Mouse (Mus musculus) lung, postnatal 4 days (tissue): ENCODE data around the gene Bphl.

Experiments used
- DNase-seq, 2 experiments: peaks; one replicate each; pipeline ENCODE4 v3.0.0; 2021

The Bphl gene

GRCm38 (mm10) chr13:34037172-34038055 is at the start of gene Bphl:
Gene Bphl (plus strand): TSS chr13:34037597.
- DNase-seq: peak; percentile 93 to 95

- no peak for DNase-seq
Observed at GRCm38 (mm10) chr13:33989625-33990024, 47.8 kb upstream of the Bphl start.

GRCm38 (mm10) chr13:33995197-33995596 is 42.2 kb upstream of the Bphl start:
- DNase-seq: peak; percentile 53 to 73

DNA sequence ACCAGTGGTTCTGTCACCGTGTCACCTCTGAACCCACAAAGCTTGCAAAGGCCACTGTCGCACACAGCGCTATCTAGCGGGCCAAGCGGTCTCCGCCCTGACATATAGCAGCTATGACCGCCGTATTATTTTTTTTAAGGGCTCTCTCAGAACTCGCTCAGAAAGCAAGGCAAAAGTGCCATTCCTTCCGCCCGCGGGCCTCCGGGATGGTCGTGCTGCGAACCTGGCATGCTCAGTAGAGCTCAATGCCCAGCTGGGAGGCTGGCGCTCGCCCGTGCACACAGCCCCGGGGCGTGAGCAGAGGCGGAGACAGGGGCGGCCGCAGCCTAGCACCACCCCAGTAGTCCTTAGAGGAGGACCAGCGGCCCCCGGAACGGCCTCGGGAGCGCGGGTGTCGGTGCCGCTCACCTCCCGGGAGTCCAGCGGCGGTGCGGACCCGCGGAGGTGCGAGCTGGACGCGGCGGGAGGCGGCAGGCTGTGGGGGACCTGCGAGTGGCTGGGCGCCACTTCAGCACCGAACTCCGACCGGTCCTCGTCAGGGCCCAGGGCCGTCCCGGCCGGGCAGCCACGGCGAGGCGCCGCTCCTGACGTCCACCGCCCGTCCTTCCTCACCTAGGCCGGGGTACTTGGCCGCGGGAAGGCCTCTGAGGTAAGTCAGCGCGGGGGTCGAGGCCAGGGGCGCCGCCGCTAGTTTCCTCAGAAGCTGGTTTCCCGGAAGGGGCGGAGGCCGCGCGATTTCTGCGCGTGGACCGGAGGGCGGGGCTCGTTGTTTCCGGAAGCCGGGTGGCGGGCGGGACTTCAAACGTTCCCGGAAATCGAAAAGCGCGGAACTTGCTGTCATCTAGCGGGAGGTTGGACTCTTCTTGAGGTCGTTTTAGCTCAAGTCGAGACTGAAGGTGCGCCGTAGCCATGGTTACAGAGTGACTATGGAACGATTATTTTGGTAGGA is 35.1 kb upstream of the Bphl start, which contains the start of the genes Ripk1 and Serpinb6a:
Ripk1 (plus strand) TSS at position 306 of the 949 bp plus-strand sequence.
Serpinb6a (minus strand) TSS at position 737 of the 949 bp plus-strand sequence.
- peak; percentile 94 for DNase-seq

DNA sequence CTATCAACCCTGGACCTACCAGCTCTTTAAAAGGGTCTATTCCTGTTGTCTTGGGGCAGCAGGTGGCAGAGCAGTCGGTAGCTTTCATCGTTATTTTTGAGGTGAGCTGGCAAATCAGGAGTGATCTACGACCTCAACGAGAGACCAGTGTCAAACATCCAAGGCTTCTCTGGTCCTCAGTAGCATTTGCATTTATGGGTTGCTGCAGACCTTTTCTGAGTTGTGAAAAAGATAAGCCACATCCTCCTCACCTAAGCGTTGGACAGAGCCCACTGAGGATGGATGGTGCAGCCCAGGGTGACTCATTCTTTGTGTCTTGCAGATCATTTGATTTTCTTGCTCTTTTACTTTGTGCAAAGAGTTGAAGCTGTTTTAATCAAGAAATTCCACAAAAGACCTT is 34.3 kb upstream of the Bphl start:
- no peak for DNase-seq

GRCm38 (mm10) chr13:34007234-34007633 is 30.2 kb upstream of the Bphl start:
- no peak for DNase-seq

GRCm38 (mm10) chr13:34016927-34017569 is 20.3 kb upstream of the Bphl start:
- no peak for DNase-seq

DNA sequence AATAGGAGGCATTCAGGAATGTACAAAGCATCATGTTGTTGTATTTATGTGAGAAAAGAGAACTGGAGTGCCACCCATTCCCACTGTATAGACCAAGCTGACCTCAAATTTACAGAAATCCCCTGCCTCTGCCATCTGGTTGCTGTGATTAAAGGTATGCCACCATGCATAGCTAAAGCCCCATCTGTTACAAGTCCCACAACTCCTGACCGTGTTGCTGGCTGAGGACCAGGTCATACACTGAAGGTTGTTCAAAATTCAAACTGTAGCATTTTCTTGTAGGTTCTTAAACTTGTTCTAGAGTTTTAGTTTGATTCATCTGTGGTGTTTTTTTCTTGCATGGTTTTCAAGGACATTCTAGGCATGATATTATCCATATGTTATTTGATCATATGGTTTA is 18.9 kb upstream of the Bphl start:
- no peak for DNase-seq

GRCm38 (mm10) chr13:34021998-34022397 is 15.4 kb upstream of the Bphl start:
- no peak for DNase-seq

DNA sequence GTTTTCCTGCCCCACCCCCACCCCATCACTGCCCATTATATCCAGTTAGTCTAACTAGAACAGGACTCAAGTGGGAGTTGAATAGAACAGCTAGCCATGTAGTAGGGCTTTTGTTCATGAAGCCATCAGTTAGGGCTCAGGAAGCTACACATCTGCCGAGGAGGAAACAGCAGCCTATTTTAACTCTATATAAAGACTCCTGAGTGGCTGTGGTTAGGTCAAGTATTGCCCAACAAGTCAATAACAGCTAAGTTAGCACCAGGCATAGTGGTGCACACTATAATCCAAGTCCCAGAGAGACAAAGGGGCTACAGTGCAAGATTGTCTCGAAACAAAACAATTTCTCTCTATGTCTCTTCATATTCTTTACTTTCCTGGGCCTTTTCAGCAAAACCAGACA is 5.4 kb upstream of the Bphl start:
- no peak for DNase-seq

DNA sequence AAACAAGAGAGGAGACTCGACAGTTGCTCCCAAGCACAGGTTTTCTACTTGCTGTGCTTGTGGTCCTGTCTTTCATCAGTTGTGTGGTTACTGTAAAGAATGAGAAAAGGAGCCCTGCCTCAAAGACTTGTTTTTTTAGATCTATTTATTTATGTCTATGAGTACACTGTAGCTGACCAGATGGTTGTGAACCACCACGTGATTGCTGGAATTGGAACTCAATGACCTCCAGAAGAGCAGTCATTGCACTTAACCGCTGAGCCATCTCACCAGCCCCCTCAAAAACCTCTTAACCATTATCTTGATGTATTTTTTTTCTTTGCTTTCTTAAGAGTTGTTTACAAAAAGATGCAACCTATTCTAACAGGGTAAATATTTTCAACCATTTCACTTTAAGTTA is 2.0 kb upstream of the Bphl start:
- DNase-seq: no peak

DNA sequence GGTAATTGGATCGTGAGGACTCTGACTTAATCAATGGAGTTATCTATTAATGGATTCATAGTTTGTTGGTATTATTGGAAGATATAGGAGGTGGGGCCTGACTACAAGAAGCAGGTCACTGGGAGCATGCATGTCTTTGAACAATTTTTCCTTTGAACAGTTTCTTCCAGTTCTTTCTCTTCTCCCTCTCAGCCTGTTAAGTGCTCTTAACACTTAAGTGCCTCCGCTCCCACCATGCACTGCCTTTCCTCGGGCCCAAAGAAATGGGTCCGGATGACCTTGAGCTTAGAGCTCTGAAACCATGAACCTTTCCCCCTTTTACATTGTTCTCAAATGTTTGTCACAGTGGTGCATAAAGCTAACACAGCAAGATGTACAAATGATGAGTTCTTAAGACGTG is 671 bp upstream of the Bphl start:
- DNase-seq: no peak

- no peak for DNase-seq
Observed at GRCm38 (mm10) chr13:34038056-34038432, 647 bp downstream of the Bphl start.

DNA sequence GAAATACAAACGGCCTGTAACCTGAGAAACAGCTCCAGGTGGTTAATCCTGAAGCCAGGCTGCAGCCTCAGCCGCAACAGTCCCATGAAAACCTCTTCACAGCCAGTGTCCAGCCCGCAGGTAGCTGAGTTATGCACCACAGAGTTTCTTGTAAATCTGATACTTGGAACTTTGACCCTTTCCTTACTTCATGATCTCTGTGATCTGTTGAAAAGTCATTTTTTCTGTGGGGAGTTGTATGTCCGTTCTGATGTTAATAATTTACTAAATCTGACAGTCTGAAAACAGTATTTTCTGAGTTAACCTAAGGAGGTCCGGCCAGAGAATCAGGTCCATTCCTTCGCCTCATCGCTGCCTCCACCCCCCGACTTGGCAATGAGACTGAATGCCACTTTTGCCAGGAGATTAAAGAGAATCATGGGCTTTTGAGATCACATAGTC is 1.5 kb downstream of the Bphl start:
- DNase-seq: no peak

- no peak for DNase-seq
Observed at GRCm38 (mm10) chr13:34040091-34040490, 2.7 kb downstream of the Bphl start.

DNA sequence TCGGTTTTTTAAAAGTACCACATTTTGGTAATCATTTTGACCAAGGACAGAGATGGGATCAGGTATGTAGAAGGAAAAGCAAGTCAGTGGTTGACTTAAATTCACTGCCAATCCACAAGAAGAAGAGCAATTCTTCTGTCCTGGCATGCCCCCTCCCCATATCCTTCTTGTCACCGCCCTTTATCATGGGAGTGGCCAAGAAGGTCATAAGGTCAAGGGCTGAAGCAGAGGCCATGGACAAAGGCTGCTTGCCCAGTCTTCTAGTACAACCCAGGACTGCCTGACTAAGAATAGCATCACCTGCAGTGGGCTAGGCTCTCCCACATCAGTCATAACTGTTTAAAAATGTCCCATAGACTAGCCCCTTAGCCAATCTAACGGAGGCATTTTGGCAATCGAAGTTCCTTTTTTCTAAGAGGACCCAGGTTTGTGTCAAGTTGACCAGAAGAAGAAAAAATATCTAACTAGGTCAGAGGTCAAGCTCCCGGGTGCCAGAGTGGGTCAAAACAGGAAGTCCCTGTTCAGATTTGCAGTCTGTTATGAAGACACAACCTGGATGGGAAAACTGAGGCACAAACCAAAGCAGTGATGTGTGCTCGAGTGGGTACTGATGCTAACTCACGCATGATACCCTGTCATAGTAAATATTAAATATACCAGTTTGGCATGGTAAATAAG is 6.5 kb downstream of the Bphl start:
- no peak for DNase-seq

- DNase-seq: no peak
Observed at GRCm38 (mm10) chr13:34045511-34046249, 8.3 kb downstream of the Bphl start.

GRCm38 (mm10) chr13:34046421-34047012 is 9.1 kb downstream of the Bphl start:
- peak; percentile 77 to 85 for DNase-seq

DNA sequence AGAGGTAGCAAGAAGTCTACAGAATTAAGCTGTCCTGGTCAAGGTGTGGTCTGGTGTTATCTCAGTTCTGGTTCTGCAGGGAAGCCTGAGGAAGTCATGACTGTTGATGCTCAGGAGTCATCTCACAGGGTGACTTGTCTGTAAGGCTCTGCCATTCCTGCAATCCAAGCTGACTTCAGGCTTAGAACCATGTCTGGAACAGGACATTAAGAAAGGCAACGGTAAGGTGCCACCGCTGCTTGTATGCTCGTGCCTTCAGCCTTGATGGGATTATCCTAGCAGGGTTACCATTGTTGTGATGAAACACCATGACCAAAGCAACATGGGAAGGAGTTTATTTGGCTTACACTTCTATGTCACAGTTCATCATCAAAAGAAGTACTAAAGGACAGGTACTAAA is 10.1 kb downstream of the Bphl start:
- DNase-seq: no peak

GRCm38 (mm10) chr13:34050479-34050878 is 13.1 kb downstream of the Bphl start:
- DNase-seq: no peak

GRCm38 (mm10) chr13:34051692-34052091 is 14.3 kb downstream of the Bphl start:
- no peak for DNase-seq
